Mouse (Mus musculus) heart, adult 18-20 months (tissue): ENCODE data around the gene Gm21987. TPM values are rescaled to one million over a fixed set of nuclear protein-coding genes. Genes with fewer than 3 reads are reported as not detected.

Source experiments
- DNase-seq, 2 experiments: peaks; one replicate each; pipeline ENCODE4 v3.0.0; 2021 to 2022; ENCODE audit warnings: mixed read lengths in 1 of 2
- total RNA-seq, 2 experiments: library from RNA; stranded (reverse); gene quantifications; 2 replicates each; pipeline ENCODE4 v1.2.3; 2021

Gm21987 gene
- total RNA-seq, 2 experiments from 2014 or later, result 1.4 TPM; not detected in 1

DNA sequence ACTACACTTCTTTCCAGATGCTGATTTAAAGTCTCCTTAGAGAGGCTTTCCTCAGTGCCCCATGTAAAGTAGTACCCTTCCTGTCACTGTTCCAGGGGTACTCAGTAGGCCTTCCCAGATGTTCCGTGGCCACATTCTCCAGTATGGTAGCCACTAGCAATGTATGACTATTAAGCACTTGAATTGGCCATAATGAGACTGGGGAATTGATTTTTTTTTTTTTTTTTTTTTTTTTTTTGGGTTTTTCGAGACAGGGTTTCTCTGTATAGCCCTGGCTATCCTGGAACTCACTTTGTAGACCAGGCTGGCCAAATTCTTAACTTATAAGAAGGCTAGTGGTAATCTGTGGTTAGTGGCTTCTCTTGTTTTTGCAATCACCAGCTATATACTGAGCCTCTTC is 3.0 kb downstream of the Gm21987 start:
- DNase-seq, result no peak

DNA sequence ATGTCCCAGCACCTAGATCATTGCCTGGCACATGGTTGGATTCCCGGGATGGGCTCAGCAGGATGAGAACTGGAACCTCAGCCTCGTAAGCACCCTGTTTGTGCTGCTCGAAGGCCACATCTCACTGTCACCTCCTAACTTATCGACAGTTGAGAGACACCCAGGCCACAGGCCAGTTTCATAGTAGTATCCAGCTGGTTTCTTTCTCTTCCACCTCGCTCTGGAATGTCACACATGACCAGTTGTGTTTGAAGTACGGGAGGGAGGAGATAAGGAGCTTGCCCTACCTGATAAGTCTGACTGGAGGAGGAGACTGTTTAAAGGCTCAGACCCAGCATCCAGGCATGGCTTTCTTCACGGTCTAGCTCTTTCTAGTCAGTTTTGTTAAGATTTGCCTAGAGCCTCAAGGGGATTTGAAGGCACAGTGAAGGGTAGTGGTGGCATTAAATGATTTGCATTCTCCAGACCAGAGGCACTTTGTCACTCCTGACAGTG is 3.6 kb downstream of the Gm21987 start:
- peak; percentile 74 to 89 for DNase-seq

DNA sequence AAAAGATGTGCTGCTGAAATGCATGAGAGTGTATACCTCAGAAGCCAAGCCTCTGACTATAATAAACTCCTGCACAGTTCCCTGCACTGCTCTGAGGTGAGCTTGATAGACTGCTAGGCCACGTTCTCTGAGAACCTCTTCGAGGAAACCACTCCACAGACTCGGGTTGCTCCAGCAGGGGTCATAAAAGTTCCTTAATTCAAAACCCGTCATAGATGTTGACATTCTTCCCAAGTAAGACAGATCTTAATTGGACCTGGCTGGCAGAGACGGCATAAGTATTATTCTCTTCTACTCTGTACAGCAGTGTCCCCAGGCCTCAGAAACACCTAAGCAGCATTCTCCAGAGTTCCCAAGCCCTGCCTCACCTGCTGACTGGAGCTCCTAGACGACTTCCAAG is 4.1 kb downstream of the Gm21987 start:
- DNase-seq, result peak in 1 of 2 experiments; percentile 47

DNA sequence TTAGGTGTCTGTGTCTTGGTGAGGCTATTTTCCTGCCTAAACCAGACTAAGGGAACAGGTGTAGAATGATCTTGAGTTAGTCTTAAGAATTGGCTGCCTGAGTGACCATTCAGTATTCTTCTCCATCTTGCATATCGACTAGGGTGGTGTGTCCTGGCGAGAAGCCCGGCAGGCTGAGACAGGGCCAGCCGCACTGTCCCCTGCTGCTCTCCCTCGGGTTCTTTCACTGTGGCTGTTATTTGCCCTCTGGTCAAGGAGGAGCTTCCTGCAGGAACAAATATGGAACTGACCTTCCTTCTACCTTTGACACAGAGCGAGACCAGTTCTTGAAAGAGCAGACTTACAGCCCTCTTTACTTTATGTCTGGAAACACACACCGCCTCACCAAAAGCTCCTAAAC is 5.2 kb downstream of the Gm21987 start:
- peak; percentile 69 to 73 for DNase-seq

DNA sequence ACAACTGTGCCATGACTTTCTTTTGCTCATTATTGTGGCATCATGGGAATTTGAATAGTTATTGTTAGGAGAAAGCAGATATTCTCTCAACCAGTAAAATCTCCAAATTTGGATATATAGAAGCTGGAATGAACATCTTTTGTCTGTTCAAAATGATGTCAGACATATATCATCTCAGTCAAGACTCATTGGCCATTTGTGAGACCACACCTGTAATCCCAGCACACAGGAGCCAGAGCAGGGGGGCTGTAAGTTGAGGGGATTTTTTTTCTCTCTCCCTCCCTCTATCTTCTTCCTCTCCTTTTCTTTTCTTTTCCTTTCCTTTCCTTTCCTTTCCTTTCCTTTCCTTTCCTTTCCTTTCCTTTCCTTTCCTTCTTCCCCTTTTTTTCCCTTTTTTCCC is 6.0 kb downstream of the Gm21987 start:
- no peak for DNase-seq

DNA sequence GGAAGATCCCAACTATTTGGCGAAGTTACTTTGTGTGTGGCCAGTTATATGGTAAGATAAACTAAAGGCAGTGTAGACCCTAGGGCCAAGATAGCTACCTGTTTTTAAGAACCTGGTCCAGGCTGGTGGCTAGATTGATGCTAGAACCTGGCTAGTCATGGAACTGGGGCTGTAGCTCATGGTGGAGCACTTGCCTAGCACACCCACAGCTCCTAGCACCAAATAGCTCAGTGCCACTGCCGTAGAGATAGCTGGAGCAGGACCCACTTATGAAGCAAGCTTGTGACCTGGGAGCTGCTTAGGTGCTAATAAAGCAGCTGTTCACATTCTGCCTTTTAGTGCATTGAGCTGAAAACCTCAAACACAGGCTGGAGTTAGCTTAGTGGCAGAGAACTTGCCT is 6.8 kb downstream of the Gm21987 start:
- DNase-seq, result no peak

DNA sequence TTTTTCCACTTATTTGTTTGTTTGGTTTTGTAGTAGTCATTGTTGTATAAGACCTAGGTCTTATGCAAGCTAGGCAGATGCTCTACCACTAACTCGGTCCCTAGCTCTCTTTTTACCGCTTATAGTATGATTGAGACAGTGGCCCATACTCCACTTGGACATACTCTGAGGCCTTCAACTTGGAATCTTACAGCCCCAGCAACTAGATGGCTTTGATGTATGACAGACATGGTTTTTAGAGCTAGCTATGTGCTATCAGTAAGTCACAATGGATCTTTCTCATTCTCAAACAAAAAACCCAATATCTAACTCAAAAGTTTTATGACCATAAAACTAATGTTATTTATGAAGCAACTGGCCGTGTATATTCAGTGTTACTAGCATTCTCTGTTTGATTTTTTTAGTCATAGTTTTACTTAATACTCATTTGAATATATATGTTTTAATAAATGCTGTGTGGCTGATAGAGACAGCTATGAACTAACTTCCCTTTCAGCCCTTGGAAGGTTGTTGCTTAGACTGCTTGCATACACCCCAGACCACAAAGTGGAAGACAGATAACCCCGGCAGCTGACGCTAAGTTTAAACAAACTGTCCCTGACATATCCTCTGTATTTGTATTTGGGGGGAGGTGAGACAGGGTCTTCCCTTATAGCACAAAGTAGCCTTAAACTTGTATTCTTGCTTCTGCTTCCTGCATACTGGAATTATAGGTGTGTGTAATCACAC is 7.5 kb downstream of the Gm21987 start:
- no peak for DNase-seq

DNA sequence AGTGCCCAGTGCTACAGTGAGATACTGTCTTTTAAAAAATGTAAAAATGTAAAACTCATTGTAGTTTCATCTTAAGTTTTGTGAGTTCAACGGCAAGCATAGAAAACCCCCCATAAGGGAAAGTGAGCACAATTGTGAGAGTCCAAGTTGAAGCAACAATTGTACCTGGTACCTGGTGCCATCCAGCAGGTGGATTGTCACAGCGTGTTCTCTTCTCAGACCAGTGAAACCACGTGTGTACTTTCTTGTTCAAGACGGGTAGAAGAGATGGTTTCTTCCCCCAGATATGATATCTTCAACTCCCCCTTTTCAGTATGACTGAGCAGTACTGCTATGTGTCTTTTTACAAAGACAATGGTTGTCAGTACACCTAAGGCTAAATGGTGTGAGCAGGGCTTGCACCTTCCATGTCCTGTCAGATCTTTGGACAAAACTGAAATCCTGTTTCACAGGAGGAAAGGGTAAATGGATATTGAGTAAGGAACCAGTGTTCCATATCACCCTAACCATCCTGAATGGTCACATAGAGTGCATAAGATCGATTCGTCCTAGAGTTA is 11.5 kb downstream of the Gm21987 start:
- no peak for DNase-seq

DNA sequence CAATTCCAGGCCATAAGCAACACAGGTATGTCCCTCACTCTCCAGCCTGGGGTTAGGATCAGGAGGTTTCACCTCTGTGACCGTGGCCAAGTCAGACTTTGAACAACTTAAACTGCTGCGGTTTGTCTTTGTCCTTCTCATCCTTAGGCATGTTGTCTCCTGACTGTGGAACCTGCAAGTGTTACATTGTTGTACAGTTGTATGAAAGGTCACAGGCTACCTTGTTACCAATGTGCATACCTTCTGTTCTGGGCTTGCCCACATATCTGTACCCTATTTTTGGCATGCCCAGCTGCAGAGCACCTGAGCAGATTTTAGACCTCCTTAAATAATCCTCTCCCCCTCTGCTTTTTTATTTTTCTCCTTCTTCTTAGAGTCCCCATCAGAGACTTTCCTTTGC is 12.4 kb downstream of the Gm21987 start:
- DNase-seq, result no peak

DNA sequence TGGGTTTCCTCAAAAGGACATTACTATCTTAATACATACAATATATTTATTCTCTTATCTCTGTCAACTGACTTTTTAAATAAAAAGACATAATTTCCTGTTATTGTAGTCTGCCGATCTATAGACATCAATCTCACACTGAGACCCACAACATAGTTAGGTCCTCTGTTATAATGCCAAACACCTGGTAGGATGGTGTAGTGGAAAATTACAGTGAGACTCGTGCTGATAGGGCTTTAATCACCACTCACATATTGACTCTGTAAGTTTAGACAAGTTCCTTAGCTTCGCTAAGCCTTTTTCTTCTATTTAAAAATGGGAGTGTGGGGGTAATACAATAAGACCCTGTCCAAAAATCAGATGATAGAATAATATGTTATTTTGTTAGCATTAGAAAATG is 13.0 kb downstream of the Gm21987 start:
- DNase-seq, result no peak

DNA sequence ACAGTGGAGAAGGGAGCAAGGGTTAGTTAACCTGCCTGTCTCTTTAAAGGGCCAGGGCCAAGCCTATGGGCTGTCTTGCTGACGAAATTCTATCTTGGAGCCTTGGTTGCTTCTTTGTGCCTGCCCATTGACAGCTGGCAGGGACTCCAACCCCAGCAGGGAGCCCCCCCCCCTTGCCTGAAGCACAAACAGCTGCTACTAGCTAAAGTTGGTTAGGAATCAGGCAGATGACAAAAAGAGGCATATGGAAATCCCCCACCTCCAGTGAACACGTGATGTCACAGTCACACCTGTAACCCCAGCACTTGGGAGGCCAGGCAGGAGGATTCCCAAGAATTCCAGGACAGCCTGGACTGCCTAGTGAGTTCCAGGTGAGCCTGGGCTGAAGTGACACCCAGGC is 13.5 kb downstream of the Gm21987 start:
- DNase-seq, result peak in 1 of 2 experiments; percentile 36

DNA sequence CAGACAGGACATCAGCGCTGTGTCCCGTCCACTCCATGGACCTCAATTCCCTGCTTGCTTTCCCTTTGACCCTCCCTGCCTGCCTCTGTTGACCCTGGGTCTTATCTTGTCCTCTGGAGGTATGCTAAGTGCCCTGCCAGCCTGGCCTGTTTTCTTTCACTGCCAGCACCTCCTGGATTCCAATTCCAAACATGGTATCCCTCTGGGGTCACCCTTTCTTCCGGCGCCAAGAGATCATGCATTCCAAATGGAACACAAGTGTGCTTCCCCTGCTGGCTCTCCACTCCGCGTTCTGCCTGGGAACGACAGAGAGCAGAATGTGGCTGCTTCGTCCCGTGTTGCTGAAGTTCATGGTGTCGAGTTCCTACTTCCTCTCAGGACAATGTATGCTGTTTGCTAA is 15.1 kb downstream of the Gm21987 start, which contains the start of gene Popdc2:
Gene Popdc2, plus strand, starts transcription at position 277 of the 400 bp plus-strand sequence.
- DNase-seq, result peak; percentile 84 to 91

DNA sequence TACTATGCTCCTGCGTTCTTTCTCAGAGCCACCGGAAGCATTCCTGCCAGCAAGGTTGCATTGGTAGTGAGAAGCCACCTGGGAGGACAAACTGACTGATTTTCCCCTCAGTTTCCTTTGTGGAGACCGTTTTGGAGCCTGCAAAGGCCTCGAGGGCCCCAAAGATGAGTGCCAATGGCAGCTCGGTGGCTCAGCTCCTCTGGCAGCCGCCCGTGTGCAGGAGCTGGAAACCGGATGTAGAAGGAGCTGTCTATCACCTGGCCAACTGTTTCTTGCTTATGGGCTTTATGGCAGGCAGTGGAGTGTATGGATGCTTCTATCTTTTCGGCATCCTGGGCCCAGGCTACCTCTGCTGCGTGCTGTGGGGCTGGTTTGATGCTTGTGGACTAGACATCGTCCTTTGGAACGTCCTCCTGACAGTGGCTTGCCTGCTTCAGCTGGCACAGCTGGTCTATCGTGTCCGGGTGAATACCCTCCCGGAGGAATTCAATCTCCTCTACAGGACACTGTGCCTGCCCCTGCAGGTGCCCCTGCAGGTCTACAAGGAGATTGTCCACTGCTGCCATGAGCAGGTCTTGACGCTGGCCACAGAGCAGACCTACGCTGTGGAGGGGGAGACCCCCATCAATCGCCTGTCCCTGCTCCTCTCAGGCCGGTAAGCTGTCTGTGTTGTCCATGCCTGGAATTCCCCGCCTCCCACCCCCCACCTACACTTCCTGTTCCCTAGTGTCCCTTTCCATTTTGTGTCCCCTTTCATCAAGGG is 15.8 kb downstream of the Gm21987 start:
- DNase-seq, result no peak

DNA sequence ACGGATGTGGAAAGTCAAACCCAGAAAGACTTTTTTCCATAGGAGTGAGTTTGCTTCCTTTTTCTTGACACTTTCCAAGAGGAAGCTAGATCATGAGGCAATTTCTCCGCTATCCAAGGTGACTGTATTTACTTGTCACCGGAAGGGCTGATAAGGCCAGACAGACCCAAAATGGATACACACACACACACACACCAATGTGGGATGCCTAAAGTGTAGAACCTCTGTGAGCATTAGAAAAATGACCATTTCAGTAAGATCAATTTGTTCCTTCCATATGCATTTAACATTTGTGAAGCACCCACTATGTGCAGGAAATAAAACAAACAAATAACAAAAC is 16.4 kb downstream of the Gm21987 start:
- DNase-seq, result no peak

DNA sequence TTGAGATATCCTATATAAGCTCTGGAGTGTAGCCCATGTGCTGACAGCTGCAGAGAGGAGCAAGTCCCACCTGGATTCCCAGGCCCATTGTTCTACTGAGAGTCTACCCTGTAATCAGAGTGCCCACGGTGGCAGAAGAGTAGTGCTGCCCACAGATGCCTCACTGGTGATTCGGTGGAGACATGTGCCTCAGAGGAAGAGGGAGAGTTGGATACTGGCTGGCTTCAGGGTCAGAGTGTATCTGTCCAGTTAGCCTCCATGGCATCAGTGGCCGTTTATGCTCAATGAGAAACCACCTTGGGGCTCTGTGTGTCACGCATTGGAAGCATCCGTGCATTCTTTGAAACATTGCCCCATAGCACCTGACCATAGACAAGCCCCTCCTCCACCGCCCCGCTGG is 16.8 kb downstream of the Gm21987 start:
- peak in 1 of 2 experiments; percentile 29 for DNase-seq

DNA sequence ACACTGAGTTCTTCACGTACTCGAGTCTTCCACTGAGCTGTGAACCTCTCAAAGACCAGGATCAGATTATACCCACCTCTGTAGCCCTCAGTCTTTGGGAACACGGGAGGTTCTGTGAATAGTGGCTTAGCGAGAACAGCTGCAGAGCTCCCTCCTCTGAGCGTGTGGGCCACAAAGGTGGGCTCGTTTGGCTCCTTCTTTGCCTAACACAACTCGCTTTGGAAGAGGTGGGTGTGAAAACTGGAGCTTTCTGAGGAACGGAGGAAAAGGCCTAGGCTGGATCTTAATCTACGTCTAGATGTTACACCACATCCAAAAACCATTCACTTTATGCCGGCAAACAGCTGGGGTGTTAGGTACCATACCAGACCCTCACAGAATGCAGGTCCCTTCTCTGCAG is 18.6 kb downstream of the Gm21987 start:
- DNase-seq, result no peak

DNA sequence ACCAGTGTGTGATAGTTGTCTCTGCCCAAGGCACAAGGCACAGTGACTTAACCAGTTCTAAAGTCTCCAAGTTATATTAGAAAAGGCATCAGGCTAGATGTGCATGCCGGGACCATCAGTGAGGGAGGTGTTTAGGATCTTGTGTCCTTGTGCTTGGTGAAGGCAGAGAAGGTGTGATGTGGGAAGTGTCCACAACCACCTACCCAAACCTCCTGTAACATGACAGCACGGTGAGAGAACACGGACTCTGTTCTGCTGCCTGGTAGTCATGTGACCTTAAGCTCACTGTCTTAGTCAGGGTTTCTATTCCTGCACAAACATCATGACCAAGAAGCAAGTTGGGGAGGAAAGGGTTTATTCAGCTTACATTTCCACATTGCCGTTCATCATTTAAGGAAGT is 19.4 kb downstream of the Gm21987 start:
- no peak for DNase-seq

DNA sequence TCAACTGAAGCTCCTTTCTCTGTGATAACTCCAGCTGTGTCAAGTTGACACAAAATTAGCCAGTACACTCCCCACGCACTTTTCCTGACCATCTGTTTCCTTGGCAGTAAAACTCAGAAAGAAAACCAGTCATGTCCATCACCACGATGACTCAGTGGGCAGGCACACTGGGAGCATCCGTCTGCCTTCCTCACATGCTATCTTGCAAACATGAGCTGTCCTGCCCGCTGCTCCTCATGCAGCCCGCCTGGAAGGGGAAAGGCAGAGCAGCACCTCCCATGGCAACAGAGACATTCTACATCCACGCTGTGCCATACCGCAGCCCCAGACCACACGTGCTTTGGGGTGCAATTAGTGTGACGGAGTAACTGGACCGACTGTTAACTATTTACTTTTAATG is 21.5 kb downstream of the Gm21987 start:
- peak; percentile 62 to 78 for DNase-seq

DNA sequence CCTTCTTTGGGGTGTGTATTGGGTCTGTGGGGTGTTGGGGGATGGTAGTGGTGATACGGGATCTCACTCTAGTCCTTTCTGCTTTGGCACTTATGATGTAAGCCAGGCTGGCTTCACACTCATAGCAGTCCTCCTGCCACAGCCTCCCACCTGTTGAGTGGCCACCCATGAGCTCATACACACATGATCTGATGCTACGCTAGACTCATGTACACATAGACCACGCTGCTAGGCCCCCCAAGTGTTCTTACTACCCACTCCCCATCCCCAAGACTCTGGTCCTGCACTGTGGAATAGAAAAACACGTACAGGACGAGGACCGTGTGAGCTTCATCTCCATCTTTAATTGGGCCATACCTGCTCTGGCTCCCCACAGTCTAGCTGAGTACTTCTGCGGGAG is 22.2 kb downstream of the Gm21987 start:
- DNase-seq, result no peak

DNA sequence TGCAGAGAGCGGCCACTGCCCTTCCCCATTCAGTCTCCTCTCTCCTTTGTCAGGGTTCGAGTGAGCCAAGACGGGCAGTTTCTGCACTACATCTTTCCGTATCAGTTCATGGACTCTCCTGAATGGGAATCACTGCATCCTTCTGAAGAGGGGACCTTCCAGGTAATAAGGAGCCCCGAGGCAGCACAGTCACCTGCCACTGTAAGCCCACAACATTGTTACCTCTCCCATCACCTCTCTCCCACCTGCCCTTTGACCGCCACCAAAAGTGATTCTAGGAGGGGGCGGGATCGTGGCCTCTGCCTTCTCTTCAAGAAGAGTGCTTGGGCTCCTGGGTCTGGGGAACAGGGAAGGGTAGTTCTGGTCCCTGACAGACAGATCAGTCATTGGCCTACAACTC is 22.6 kb downstream of the Gm21987 start:
- no peak for DNase-seq

DNA sequence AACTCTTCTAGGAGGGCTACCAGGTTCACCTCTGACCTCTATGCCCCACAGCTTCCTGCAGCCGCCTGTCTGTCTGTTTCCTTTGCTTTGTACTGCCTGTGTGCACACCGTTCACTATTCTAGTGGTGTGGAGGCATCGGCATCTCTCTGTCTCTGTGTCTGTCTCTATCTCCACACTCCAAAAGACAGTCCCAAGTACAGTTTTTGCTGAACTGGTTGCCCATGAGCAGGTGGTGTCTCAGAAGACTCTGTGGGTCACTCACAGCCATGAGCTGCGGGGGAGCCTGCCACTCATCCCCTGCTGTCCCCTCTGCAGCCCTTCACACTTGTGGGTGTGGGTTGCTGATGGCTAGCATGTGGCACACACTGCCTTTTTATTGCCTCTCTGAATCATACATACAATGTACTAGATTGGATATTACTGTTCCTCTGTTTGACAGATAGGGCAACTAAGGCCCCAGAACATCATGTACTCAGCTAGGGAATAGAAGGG is 23.2 kb downstream of the Gm21987 start:
- no peak for DNase-seq

DNA sequence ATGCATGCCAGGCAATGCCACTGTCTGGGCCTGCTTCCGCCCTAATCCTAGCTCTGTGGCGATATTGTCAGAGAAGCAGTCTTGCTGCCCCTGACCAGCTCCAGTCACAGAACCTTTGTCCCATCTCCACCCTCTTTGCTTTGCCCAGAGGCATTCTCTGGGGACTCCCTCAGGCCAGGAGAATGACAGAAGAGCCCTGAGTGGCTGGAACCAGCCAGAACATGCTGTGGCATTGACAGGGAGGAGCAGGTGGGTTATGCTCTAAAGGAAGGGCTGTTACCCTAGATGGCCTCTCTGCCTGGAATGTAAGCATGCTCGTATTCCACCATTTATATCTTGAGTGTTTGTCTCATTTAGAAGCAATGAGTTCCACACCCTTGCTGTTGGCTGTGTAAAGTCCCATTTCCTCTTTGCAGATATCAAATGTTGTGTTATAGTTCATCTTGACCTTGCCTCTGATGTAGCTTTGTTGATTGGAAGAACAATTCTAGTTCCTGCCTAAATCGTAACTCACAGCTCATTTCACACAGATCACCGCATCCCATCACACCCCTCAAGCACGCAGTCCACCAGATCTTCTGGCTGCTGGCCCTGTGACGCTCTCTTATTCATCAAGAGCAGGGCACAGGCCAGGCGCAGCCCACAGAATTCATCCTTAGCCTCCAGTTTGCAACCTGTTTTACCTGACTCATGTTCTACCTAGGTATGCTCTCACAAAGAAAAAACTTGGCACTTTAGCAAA is 24.0 kb downstream of the Gm21987 start:
- peak; percentile 39 to 61 for DNase-seq
